Mouse (Mus musculus): Measurements from ENCODE around the gene Olfr1512.
"Not testable (repeated sequence)": the region's sequence is repeated elsewhere in the genome, so short reads cannot be mapped to it uniquely, and the experiment has no call there.

GRCm38 (mm10) chr14:52410142-52410919 is 31.4 kb upstream of the Olfr1512 start:
- TF ChIP-seq CHD2 (IDR thresholded peaks at IDR 0.05; ENCODE audit: low read depth, low read length); MAFK (IDR thresholded peaks at IDR 0.05; ENCODE audit: insufficient read depth, low read depth, low read length); ZC3H11A (IDR thresholded peaks at IDR 0.05; ENCODE audit: borderline replicate concordance, low read depth, low read length): not testable (repeated sequence)
